Mouse (Mus musculus) midbrain, embryonic 11.5 days (tissue): ENCODE measurements at regions not wholly inside any gene's neighbourhood (a gene's known extent, or its start where the extent isn't known, plus 50 kb on each side); places are given as distances from the start of the nearest gene placed in this dataset.
A peak's percentile ranks its signal among the peaks of the same experiment; 100 is the strongest.

Experiments
- ATAC-seq: fragments of 200-750 bp; cut with Nextera tagmentation; 2 replicates; pipeline ENCODE4 v1.8.0; 2017; ENCODE audit warnings: moderate TSS enrichment, moderate library complexity; ENCODE audit not compliant: low FRiP score
- DNase-seq: peaks from one replicate; pipeline ENCODE4 v3.0.0; 2015; ENCODE audit warnings: low spot score; ENCODE audit errors: missing footprints
- H3K27ac ChIP-seq: fragments of 300-500 bp; sonication (generic); 2 replicates; pipeline ENCODE4 v1.5.1; 2014; ENCODE audit warnings: low read depth, low read length
- H3K27me3 ChIP-seq: fragments of 300-500 bp; sonication (generic); 2 replicates; pipeline ENCODE4 v1.6.1; 2014; ENCODE audit warnings: mild to moderate bottlenecking, low read length, moderate library complexity, mixed read lengths; ENCODE audit not compliant: control insufficient read depth, insufficient read depth
- H3K36me3 ChIP-seq: fragments of 300-500 bp; sonication (generic); 2 replicates; pipeline ENCODE4 v1.6.1; 2014; ENCODE audit warnings: mild to moderate bottlenecking, low read length, moderate library complexity, mixed read lengths; ENCODE audit not compliant: control insufficient read depth, insufficient read depth
- H3K4me1 ChIP-seq: fragments of 300-500 bp; sonication (generic); 2 replicates; pipeline ENCODE4 v1.6.1; 2014; ENCODE audit warnings: low read length; ENCODE audit not compliant: control insufficient read depth, insufficient read depth
- H3K4me2 ChIP-seq: fragments of 300-500 bp; sonication (generic); 2 replicates; pipeline ENCODE4 v1.6.1; 2014; ENCODE audit warnings: mild to moderate bottlenecking, moderate library complexity
- H3K4me3 ChIP-seq: fragments of 300-500 bp; sonication (generic); 2 replicates; pipeline ENCODE4 v1.5.1; 2014; ENCODE audit warnings: low read depth, low read length
- H3K9ac ChIP-seq: fragments of 300-500 bp; sonication (generic); 2 replicates; pipeline ENCODE4 v1.6.1; 2014; ENCODE audit warnings: low read length
- H3K9me3 ChIP-seq: fragments of 300-500 bp; sonication (generic); 2 replicates; pipeline ENCODE4 v1.6.1; 2016; ENCODE audit warnings: low read length; ENCODE audit not compliant: control insufficient read depth
- WGBS: fragments of 180-500 bp; shearing (Covaris S2); extraction: QIAGEN DNeasy Blood & Tissue Kit; methylation state at CpG from one replicate; pipeline ENCODE4 v1.1.7; 2014; 5-methylcytosine and 5-hydroxymethylcytosine counted together

DNA sequence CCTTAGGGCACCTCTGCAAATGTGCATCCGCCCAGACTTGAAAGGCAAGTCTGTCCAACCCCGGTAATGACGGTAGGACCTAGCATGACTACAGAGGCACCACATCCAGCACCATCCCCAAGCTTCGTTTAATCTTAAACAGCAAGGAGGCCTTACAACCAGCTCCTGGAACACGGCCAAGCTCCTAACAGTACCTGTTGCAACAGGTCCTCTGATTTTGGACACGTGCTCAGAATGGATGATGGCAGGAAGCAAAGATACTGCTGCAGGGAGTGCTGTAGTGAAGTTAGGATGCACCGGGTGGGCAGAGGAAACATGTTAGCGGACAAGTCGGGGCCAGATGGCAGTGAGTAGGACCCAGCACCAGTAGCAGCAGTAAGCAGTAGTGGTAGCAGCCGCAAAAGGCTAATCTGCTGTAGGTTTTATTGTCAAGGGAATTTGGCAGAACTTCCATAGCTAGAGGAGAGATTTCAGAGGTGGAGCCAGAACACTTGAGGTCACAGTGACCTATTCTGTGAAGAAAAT, 2813.5 kb upstream of the Gm7489 start:
- Histone ChIP-seq H3K27me3 (no peaks in the 10 kb centered on the region), H3K36me3 (no peaks in the 10 kb centered on the region), H3K27ac (no peak overlapping the region), H3K9me3 (no peaks in the 10 kb centered on the region), H3K4me3 (no peak overlapping the region), H3K9ac (no peak overlapping the region), H3K4me2 (no peak overlapping the region), H3K4me1 (no peaks in the 10 kb centered on the region)
- DNase-seq = no peak
- WGBS = 80% methylated on average over 10 of the region's 10 CpGs
- no peak for ATAC-seq

DNA sequence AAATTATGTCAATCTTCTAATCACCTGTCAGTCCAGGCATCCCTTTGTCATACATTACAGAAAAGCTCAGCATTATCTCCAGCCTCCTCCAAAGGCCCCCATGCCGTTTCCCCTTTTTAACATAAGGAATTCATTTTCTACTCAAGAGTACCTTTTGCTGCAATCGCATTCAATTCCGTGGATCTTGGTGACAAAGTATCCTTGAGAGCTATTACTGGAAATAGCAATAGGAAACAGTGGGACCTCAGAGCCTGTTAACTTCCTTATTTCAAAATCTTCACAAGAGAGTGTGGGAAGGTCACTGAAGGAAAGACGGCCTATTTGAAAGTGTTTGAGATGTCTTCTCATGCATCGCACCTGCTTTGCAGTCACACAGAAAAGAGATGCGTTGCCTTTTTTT, 2811.0 kb upstream of the Gm7489 start:
- ATAC-seq = no peak
- Histone ChIP-seq H3K27me3 (no peaks in the 10 kb centered on the region), H3K9me3 (no peaks in the 10 kb centered on the region), H3K36me3 (no peaks in the 10 kb centered on the region), H3K4me3 (no peak overlapping the region), H3K27ac (no peak overlapping the region), H3K4me2 (no peak overlapping the region), H3K4me1 (no peaks in the 10 kb centered on the region), H3K9ac (no peak overlapping the region)
- 85% methylated on average over 6 of the region's 6 CpGs for WGBS
- DNase-seq = no peak

GRCm38 (mm10) chr15:51074196-51074595, 2810.5 kb upstream of the Gm7489 start:
- H3K27ac ChIP-seq = no peak overlapping the region
- no peak overlapping the region for H3K4me3 ChIP-seq
- no peak overlapping the region for H3K9ac ChIP-seq
- WGBS = 94% methylated on average over 7 of the region's 7 CpGs
- no peaks in the 10 kb centered on the region for H3K9me3 ChIP-seq
- DNase-seq (no peak), ATAC-seq (no peak)
- no peaks in the 10 kb centered on the region for H3K4me1 ChIP-seq
- H3K4me2 ChIP-seq = no peak overlapping the region
- H3K27me3 ChIP-seq = no peaks in the 10 kb centered on the region
- H3K36me3 ChIP-seq = no peaks in the 10 kb centered on the region

GRCm38 (mm10) chr15:51083677-51084322, 2800.9 kb upstream of the Gm7489 start:
- no peaks in the 10 kb centered on the region for H3K36me3 ChIP-seq
- no peaks in the 10 kb centered on the region for H3K9me3 ChIP-seq
- WGBS = 83% methylated on average over 12 of the region's 12 CpGs
- no peak overlapping the region for H3K9ac ChIP-seq
- no peak overlapping the region for H3K27ac ChIP-seq
- H3K4me1 ChIP-seq = no peaks in the 10 kb centered on the region
- no peak for ATAC-seq
- no peak overlapping the region for H3K4me3 ChIP-seq
- no peak overlapping the region for H3K4me2 ChIP-seq
- DNase-seq = no peak
- no peaks in the 10 kb centered on the region for H3K27me3 ChIP-seq

DNA sequence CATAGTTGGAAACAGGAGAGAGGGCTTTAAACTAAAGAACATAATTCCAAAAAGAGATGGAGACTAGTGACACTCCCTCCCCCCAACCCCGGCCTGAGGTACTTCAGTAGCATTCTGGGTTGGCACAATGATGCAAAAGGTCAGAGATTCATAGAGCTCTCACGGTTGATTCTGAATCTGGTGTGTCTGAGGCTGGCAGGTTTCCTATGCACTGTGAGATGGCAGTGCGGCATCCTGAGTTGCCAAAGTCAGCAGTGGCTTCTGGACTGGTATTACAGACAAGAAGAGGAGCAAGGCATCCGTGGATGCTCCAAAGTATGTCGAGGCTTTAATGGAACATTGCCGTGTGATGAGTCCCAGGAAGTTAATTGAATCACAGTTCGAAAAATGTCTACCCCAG, 2791.8 kb upstream of the Gm7489 start:
- 83% methylated on average over 7 of the region's 7 CpGs for WGBS

DNA sequence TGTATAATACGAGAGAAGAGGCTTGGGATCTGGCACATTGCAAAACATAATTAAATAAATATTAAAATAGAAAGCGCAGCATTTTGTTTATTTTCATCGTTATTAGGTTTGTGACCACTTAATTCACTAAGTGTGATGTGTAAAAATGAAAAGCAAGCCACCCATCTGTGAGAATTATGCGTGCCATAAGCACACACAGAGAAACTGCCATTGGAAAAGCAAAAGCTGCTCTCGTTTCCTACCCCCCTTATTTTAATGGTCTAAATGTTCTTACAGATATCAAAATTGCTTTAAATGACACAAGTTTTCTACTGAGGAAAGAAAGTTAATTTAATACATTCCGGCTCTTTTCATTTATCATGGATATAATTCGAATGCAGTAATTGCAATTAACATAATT, 2780.8 kb upstream of the Gm7489 start:
- Histone ChIP-seq H3K4me1 (peaks cover 3% of the 10 kb centered on the region; the same call in 1 of the 2 replicates), H3K9me3 (no peaks in the 10 kb centered on the region), H3K4me3 (no peak overlapping the region), H3K27ac (no peak overlapping the region), H3K27me3 (no peaks in the 10 kb centered on the region), H3K9ac (peak overlapping the region; percentile 14; the same call in 1 of the 2 replicates), H3K36me3 (no peaks in the 10 kb centered on the region), H3K4me2 (peak overlapping the region; percentile 14; the same call in 1 of the 2 replicates)
- peak; percentile 31; the same call in 1 of the 2 replicates for ATAC-seq
- no peak for DNase-seq
- WGBS = 80% methylated on average over 7 of the region's 7 CpGs

More for the DNA sequence above, 2791.8 kb upstream of the Gm7489 start:
- Histone ChIP-seq H3K27ac (no peak overlapping the region), H3K9ac (no peak overlapping the region), H3K36me3 (no peaks in the 10 kb centered on the region), H3K9me3 (no peaks in the 10 kb centered on the region), H3K4me3 (no peak overlapping the region), H3K27me3 (no peaks in the 10 kb centered on the region), H3K4me2 (no peak overlapping the region), H3K4me1 (no peaks in the 10 kb centered on the region)
- ATAC-seq (no peak), DNase-seq (peak; percentile 49)

DNA sequence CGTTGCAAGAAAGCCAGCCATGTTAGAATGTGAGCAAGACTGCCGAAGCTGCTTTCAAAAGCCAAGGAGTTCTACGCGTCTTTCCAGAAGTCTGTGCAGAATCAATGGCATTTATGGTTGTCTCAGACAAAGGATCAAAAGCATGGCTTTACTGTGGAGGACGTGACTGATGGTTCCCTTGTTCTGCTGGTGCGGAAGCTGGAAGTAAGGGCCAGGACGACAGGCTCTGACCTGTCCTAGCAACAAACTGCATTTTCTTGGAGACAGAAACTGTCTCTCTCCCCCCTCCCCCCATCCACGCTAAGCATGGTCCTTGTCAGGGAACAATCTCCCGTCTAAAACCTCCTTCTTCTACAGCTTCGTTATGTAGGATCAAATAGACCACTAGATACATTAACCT, 2780.3 kb upstream of the Gm7489 start:
- peak overlapping the region; percentile 14; the same call in 1 of the 2 replicates for H3K4me2 ChIP-seq
- DNase-seq (peak; percentile 92), ATAC-seq (peak; percentile 87)
- no peaks in the 10 kb centered on the region for H3K27me3 ChIP-seq
- WGBS = 15% methylated on average over 10 of the region's 10 CpGs
- peaks cover 3% of the 10 kb centered on the region; the same call in 1 of the 2 replicates for H3K4me1 ChIP-seq
- H3K4me3 ChIP-seq = no peak overlapping the region
- no peaks in the 10 kb centered on the region for H3K36me3 ChIP-seq
- no peaks in the 10 kb centered on the region for H3K9me3 ChIP-seq
- H3K27ac ChIP-seq = no peak overlapping the region
- H3K9ac ChIP-seq = peak overlapping the region; percentile 14; the same call in 1 of the 2 replicates

DNA sequence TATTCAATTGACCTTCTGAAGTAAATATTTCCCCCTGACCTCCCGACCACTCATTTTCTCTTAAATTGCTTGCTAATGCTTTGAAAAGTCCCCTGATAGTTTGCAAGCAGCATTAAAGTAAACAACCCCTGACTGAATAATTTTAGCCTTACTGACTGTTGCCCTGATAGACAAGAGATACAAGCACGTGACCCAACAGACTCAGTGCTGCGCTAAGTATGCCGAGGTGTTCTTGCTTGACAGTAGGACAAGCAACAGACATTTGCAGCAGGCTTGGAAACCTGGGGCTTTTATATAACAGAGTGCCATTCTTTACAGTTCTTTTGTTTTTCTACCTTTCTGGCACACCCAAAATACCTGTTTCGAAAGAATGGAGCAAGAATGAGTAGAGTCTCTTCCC, 2779.9 kb upstream of the Gm7489 start:
- H3K4me1 ChIP-seq = peaks cover 3% of the 10 kb centered on the region; the same call in 1 of the 2 replicates
- no peak overlapping the region for H3K27ac ChIP-seq
- no peaks in the 10 kb centered on the region for H3K27me3 ChIP-seq
- WGBS = 67% methylated on average over 5 of the region's 5 CpGs
- DNase-seq (no peak), ATAC-seq (peak; percentile 40; the same call in 1 of the 2 replicates)
- no peak overlapping the region for H3K9ac ChIP-seq
- no peak overlapping the region for H3K4me3 ChIP-seq
- no peak overlapping the region; the same call in 1 of the 2 replicates for H3K4me2 ChIP-seq
- no peaks in the 10 kb centered on the region for H3K36me3 ChIP-seq
- H3K9me3 ChIP-seq = no peaks in the 10 kb centered on the region

GRCm38 (mm10) chr15:51105359-51106008, 2779.2 kb upstream of the Gm7489 start:
- H3K27ac ChIP-seq = no peak overlapping the region
- no peak overlapping the region for H3K9ac ChIP-seq
- 65% methylated on average over 17 of the region's 17 CpGs for WGBS
- no peaks in the 10 kb centered on the region for H3K36me3 ChIP-seq
- H3K4me3 ChIP-seq = no peak overlapping the region
- DNase-seq (peak; percentile 86), ATAC-seq (no peak)
- no peaks in the 10 kb centered on the region for H3K27me3 ChIP-seq
- H3K4me1 ChIP-seq = peaks cover 3% of the 10 kb centered on the region; the same call in 1 of the 2 replicates
- no peaks in the 10 kb centered on the region for H3K9me3 ChIP-seq
- H3K4me2 ChIP-seq = no peak overlapping the region
